ENCODE assay signal across 8 mouse cellular contexts in the genomic region with DNA sequence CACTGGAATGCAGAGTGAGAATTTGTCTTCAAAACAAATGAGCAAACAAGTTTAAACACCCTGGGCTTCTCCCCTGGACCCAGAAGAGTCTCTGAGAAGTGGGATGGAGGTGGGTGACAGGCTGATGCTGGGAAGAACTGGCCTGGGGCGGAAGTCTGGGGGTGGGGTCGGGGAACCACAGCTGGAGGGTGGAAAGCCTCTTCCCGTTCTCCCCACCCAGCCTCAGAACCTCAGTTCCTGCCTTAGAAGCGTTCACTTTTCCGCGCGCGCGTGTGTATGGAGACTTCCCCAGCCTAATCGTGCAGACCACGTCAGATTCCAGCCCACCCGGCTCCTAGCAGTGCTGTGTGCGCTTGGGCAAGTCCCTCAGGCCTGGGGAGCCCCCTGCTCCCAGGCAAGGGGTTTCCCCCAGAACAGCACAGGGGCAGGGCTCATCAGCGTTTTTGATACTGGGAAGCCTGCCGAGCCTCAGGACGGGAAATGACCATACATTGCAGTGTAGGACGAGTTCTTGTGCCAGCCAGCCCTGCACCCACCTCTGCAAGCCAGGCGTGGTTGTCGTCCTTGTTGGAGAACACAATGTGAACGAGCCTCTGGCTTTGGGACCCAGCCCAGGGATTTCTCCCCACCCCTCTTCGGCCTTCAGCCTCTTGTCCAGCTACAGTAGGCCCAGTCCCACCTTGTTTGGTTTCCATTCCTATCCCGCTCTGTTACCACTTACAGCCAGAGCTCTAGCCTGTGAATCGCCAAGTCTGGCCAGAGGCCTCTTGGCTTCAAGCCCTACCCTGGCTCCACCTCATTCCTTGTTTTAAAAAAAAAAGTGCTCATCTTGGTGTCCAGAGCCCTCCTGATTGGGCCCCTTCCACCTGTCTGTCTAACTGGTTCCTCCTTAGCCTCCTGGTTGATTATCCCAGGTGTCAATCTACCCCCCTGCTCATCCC. TPM values are rescaled to one million over a fixed set of nuclear protein-coding genes. Genes with fewer than 3 reads are reported as not detected.
DNase-seq lines count a peak whose midpoint lies in the region; ATAC-seq lines count a peak whose summit lies in the region.

No protein-coding gene starts in this region.

- peak overlapping the region; percentile 94 for H3K27ac ChIP-seq in embryonic facial prominence, embryonic 14.5 days (replicated peaks; ENCODE audit: low read depth, low read length)
- peak overlapping the region; percentile 93 for H3K27ac ChIP-seq in heart, embryonic 13.5 days (replicated peaks)
- H3K27ac ChIP-seq in kidney, embryonic 16.5 days (ENCODE audit: low read length), result peak overlapping the region; percentile 92

- peak; percentile 67 to 71 for DNase-seq in B cell, adult 2 months
- DNase-seq in ZHBTc4 (ENCODE audit: low read depth, low spot score), result peak; percentile 90
- peak; percentile 78 for DNase-seq in embryonic facial prominence, embryonic 14.5 days (ENCODE audit: low spot score)
- DNase-seq in lung, postnatal 10 days, result peak; percentile 81
- DNase-seq in ovary, postnatal 14 days (ENCODE audit: low spot score), result peak; percentile 49
- DNase-seq in urinary bladder, postnatal 14 days (ENCODE audit: low spot score), result peak; percentile 60

- H3K4me1 ChIP-seq in embryonic facial prominence, embryonic 14.5 days (ENCODE audit: control insufficient read depth, insufficient read depth, low read length), result peaks cover 18% of the 10 kb centered on the region; the same call in 1 of the 2 replicates
- H3K4me1 ChIP-seq in heart, embryonic 13.5 days, result peaks cover 61% of the 10 kb centered on the region
- H3K4me1 ChIP-seq in kidney, embryonic 16.5 days (ENCODE audit: insufficient read depth, low read length), result peaks cover 57% of the 10 kb centered on the region

- no peaks in the 10 kb centered on the region for H3K9me3 ChIP-seq in embryonic facial prominence, embryonic 14.5 days (ENCODE audit: control insufficient read depth, low read length)
- no peaks in the 10 kb centered on the region for H3K9me3 ChIP-seq in heart, embryonic 13.5 days
- no peaks in the 10 kb centered on the region for H3K9me3 ChIP-seq in kidney, embryonic 16.5 days (ENCODE audit: low read length)

- ATAC-seq in embryonic facial prominence, embryonic 14.5 days (ENCODE audit: low read depth), result peak; percentile 56
- ATAC-seq in heart, embryonic 13.5 days (ENCODE audit: extremely low read depth, insufficient number of reproducible peaks, low FRiP score, low TSS enrichment), result no peak
- peak; percentile 55 for ATAC-seq in kidney, embryonic 16.5 days (ENCODE audit: low FRiP score, low TSS enrichment)

- peak overlapping the region; percentile 72 for H3K4me3 ChIP-seq in embryonic facial prominence, embryonic 14.5 days (ENCODE audit: low read depth, low read length)
- H3K4me3 ChIP-seq in heart, embryonic 13.5 days, result peak overlapping the region; percentile 70
- H3K4me3 ChIP-seq in kidney, embryonic 16.5 days (ENCODE audit: low read length), result peak overlapping the region; percentile 88

- no peaks in the 10 kb centered on the region for H3K27me3 ChIP-seq in embryonic facial prominence, embryonic 14.5 days (replicated peaks; ENCODE audit: control insufficient read depth, insufficient read depth, low read length)
- H3K27me3 ChIP-seq in heart, embryonic 13.5 days (replicated peaks), result no peaks in the 10 kb centered on the region
- no peaks in the 10 kb centered on the region for H3K27me3 ChIP-seq in kidney, embryonic 16.5 days (ENCODE audit: insufficient read depth, low read length)

- H3K4me2 ChIP-seq in embryonic facial prominence, embryonic 14.5 days (ENCODE audit: low read depth, low read length), result peak overlapping the region; percentile 72
- peak overlapping the region; percentile 83 for H3K4me2 ChIP-seq in heart, embryonic 13.5 days
- peak overlapping the region; percentile 69 for H3K4me2 ChIP-seq in kidney, embryonic 16.5 days (replicated peaks; ENCODE audit: low read depth, low read length)

- H3K9ac ChIP-seq in embryonic facial prominence, embryonic 14.5 days (ENCODE audit: low read depth, low read length), result peak overlapping the region; percentile 81
- peak overlapping the region; percentile 96 for H3K9ac ChIP-seq in heart, embryonic 13.5 days
- H3K9ac ChIP-seq in kidney, embryonic 16.5 days (replicated peaks; ENCODE audit: low read length), result peak overlapping the region; percentile 97

- H3K36me3 ChIP-seq in embryonic facial prominence, embryonic 14.5 days (ENCODE audit: control insufficient read depth, insufficient read depth, low read length), result peaks cover 4% of the 10 kb centered on the region; the same call in 1 of the 2 replicates
- peaks cover 8% of the 10 kb centered on the region; the same call in 1 of the 2 replicates for H3K36me3 ChIP-seq in heart, embryonic 13.5 days
- no peaks in the 10 kb centered on the region for H3K36me3 ChIP-seq in kidney, embryonic 16.5 days (ENCODE audit: insufficient read depth, low read length)

- WGBS in embryonic facial prominence, embryonic 14.5 days, result 16% methylated on average over 19 of the region's 23 CpGs
- WGBS in heart, embryonic 13.5 days, result 15% methylated on average over 23 of the region's 23 CpGs
- WGBS in kidney, embryonic 16.5 days, result 13% methylated on average over 23 of the region's 23 CpGs

RNA-seq across cellular contexts. Expression of gene Gramd1a, which starts 4.1 kb away (rescaled TPM):
- 65.4 and 65.7 TPM in 2 replicates for polyA plus RNA-seq in embryonic facial prominence, embryonic 14.5 days (2014; fragmentation: Nextera tagmentation; extraction: Ambion mirVana)
- polyA plus RNA-seq in heart, embryonic 13.5 days (2015; fragmentation: Nextera tagmentation; extraction: Ambion mirVana), result 50.3 and 51.8 TPM in 2 replicates
- polyA plus RNA-seq in kidney, embryonic 16.5 days (2015; fragmentation: Nextera tagmentation; extraction: Ambion mirVana), result 73.3 and 73.4 TPM in 2 replicates

RNA-seq across cellular contexts. Expression of gene Scn1b, which starts 24.8 kb away (rescaled TPM):
- 8.5 and 9.4 TPM in 2 replicates for polyA plus RNA-seq in embryonic facial prominence, embryonic 14.5 days (2014; fragmentation: Nextera tagmentation; extraction: Ambion mirVana)
- polyA plus RNA-seq in heart, embryonic 13.5 days (2015; fragmentation: Nextera tagmentation; extraction: Ambion mirVana), result 2.5 and 3.1 TPM in 2 replicates
- polyA plus RNA-seq in kidney, embryonic 16.5 days (2015; fragmentation: Nextera tagmentation; extraction: Ambion mirVana), result 1.4 and 1.8 TPM in 2 replicates

RNA-seq across cellular contexts. Expression of gene Hpn, which starts 36.5 kb away (rescaled TPM):
- 4.4 and 4.9 TPM in 2 replicates for polyA plus RNA-seq in embryonic facial prominence, embryonic 14.5 days (2014; fragmentation: Nextera tagmentation; extraction: Ambion mirVana)
- 2.4 and 3.6 TPM in 2 replicates for polyA plus RNA-seq in heart, embryonic 13.5 days (2015; fragmentation: Nextera tagmentation; extraction: Ambion mirVana)
- 72.9 and 77.0 TPM in 2 replicates for polyA plus RNA-seq in kidney, embryonic 16.5 days (2015; fragmentation: Nextera tagmentation; extraction: Ambion mirVana)

Comparison
In these comparisons a context has a peak if more than half of its experiments do, and no peak if none do; other contexts are left out.
1. RNA of gene Hpn, which starts 36.5 kb away (polyA plus RNA-seq): 72.9 to 77.0 TPM in kidney, embryonic 16.5 days; 4.4 to 4.9 TPM in embryonic facial prominence, embryonic 14.5 days and 2.4 to 3.6 TPM in heart, embryonic 13.5 days; every median in the first group is over 10 times any median in the second.
2. Peak in every context shown above with its lines, with median percentiles within 50 percentile points of each other: DNase-seq, H3K27ac ChIP-seq, H3K4me2 ChIP-seq, H3K4me3 ChIP-seq and H3K9ac ChIP-seq.